Mouse (Mus musculus): ENCODE results near the gene Manbal.
"Not testable (repeated sequence)": the region's sequence is repeated elsewhere in the genome, so short reads cannot be mapped to it uniquely, and the experiment has no call there.

Manbal gene

GRCm38 (mm10) chr2:157367991-157368390 is 597 bp downstream of the Manbal start:
- DNase-seq (ENCODE audit: low spot score in 2 of 2) = no peak

- no peak for DNase-seq (ENCODE audit: low spot score in 2 of 2)
Measured at GRCm38 (mm10) chr2:157371696-157372095, 4.3 kb downstream of the Manbal start.

- DNase-seq (ENCODE audit: low spot score in 2 of 2) = no peak
Measured at GRCm38 (mm10) chr2:157373681-157374080, 6.3 kb downstream of the Manbal start.

DNA sequence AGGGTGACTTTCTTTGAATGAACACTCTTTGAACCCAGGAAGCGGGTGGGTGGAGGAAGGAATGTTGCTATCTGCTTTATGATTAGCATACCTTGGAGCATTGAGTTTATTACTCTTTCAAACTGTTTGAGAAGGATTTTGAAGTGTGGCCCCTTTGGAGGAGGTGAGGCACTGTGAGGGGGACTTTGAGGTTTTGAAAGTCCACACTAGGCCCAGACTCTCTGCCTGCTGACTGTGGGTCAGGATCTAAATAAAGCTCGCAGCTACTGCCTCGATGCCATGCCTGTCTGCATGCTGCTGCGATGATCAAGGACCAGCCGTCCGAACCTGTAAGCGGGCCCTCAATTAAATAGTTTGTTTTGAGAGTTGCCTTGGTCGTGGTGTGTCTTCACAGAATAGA is 7.7 kb downstream of the Manbal start:
- DNase-seq (ENCODE audit: low spot score in 2 of 2) = no peak

- DNase-seq (ENCODE audit: low spot score in 2 of 2) = no peak
Measured at GRCm38 (mm10) chr2:157375794-157376757, 8.7 kb downstream of the Manbal start.

- DNase-seq (ENCODE audit: low spot score in 2 of 2) = no peak
Measured at GRCm38 (mm10) chr2:157376995-157377394, 9.6 kb downstream of the Manbal start.

DNA sequence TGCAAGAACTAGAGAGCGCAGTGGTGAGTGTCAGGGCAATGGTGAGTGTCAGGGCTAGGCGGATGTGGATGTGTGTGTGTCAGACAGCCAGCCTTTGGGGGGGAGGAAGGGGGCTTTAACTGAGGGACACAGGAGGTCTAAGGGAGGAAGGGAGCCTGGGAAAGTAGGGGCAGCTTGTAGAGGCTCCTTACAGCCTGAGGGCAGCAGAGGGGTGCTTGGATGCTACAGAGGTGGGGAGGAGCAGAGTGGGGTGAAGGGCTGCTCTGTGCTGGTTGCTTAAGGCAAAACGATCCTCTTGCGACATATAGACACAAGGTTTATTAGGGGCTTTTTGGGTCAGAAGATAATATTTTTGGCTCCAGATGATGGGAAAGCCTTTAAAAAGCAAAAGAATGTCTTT is 17.4 kb downstream of the Manbal start:
- DNase-seq (ENCODE audit: low spot score in 2 of 2) = no peak

- not testable (repeated sequence) for DNase-seq (ENCODE audit: low spot score in 2 of 2)
Measured at GRCm38 (mm10) chr2:157388901-157389590, 21.7 kb downstream of the Manbal start.

- no peak for DNase-seq (ENCODE audit: low spot score in 2 of 2)
Measured at GRCm38 (mm10) chr2:157389591-157389921, 22.2 kb downstream of the Manbal start.

- DNase-seq (ENCODE audit: low spot score in 2 of 2) = no peak
Measured at GRCm38 (mm10) chr2:157392331-157392730, 24.9 kb downstream of the Manbal start.

- DNase-seq (ENCODE audit: low spot score in 2 of 2) = no peak
Measured at GRCm38 (mm10) chr2:157393549-157393948, 26.2 kb downstream of the Manbal start.

DNA sequence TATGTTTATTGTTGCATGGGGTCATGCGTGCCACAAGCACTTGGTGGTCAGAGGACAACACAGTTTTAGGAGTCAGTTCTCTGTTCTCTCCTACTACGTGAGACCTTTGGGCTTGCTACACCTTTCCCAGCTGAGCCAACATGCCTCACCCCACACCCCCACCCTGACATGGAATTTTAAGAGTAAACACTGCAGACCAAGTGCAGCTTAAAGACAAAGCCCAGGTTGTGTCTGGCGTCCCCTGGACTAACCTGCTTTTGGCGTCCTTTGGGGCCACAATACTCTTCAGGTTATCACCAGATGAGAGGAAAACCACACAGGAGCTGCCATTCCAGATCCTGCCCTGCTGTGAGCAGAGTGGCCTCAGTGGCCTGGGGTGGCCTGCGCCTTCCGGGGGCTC is 27.5 kb downstream of the Manbal start:
- no peak for DNase-seq (ENCODE audit: low spot score in 2 of 2)

DNA sequence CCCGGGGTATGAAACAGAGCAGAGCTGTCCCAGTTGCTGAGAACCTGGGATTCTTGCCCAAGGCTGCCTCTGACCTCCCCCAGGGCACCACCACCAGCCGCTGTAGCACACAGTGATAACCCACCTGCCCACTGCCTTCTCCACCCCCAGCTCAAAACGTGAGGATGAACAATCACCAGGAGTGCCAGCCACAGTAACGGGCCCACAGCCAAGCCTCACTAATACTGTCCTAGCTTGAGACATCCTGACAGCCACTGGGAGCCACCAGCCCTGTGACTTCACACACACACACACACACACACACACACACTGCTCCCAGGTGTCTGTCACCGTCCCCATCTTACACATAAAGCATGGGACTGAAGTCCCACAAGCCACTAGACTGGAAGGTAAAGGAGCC is 28.0 kb downstream of the Manbal start:
- DNase-seq (ENCODE audit: low spot score in 2 of 2) = no peak

DNA sequence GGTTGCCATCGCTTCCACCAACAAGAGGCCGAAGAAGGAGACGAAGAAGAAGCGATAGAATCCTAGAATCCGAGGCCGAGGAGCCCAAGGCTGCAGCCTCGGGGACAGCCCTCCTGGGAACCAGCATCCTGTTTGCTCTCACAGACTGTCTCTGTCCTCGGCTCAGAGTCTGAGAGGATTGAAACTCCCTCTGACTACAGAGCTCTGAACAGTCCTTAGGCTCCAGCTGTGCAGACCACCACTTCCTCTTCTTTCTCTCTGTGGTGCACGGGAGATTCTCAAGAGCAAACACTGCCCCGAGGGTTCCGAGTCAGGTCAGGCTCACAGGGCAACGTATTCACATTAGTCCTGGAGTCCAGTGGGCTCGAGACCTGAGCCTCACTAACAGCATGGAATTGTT is 28.6 kb downstream of the Manbal start:
- DNase-seq (ENCODE audit: low spot score in 2 of 2) = no peak

DNA sequence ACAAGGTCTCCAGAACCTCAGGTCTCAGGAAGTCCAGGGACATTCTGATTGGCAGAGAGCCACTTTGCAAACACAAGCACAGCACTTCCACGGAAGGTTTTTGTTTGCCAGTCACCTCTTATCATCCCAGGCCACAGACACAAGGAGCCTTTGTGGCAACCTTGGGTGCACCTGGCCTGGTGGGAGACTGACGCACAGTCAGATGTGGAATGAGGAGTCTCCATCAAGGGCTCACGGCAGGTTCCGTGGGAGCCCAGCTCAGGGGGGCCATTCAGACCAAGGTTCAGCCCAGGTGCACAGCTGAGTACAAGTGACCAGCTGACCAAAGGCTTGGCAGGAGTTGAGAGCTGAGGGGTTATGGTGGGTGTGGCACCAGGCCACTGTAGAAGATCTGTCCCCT is 30.0 kb downstream of the Manbal start:
- DNase-seq (ENCODE audit: low spot score in 2 of 2) = no peak

- no peak for DNase-seq (ENCODE audit: low spot score in 2 of 2)
Measured at GRCm38 (mm10) chr2:157398539-157398938, 31.1 kb downstream of the Manbal start.

DNA sequence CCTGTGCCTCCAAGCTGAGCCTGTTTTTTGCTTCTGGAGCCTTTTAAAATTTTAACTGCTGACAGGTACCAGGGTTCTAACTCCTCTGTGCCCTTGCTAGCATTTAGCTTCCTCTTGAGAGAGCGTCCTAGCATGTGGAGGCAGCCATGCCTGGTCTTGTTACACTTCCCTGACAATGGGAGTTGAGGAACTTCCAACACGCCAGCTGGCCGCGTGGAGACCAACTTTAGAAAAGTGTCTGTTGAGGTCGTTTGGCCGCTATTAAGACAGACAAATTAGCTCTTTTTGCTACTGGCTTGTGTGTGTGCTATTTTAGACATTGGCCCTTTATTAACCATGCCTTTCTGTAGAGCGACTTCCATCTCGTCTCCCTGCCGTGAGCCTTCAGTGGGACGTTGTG is 32.4 kb downstream of the Manbal start:
- no peak for DNase-seq (ENCODE audit: low spot score in 2 of 2)

- no peak for DNase-seq (ENCODE audit: low spot score in 2 of 2)
Measured at GRCm38 (mm10) chr2:157400491-157400890, 33.1 kb downstream of the Manbal start.

DNA sequence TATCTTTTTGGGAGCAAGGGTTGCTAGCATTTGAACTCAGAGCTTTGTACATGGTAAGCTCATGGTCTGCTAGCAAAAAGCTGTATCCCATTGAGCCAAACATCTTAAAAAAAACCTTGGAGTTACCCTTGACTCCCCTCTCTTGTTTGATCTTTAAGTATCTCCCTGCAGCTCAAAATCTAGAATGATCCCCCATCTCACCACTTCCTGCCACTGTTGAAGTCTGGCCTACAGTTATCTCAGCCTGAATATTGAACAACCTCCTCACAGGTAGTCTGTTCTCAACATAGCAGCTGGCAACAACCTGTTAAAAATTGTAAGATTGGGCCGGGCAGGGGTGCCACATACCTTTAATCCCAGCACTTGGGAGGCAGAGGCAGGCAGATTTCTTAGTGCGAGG is 33.9 kb downstream of the Manbal start:
- no peak for DNase-seq (ENCODE audit: low spot score in 2 of 2)

- no peak for DNase-seq (ENCODE audit: low spot score in 2 of 2)
Measured at GRCm38 (mm10) chr2:157407596-157407995, 40.2 kb downstream of the Manbal start.

GRCm38 (mm10) chr2:157409793-157410533 is 42.6 kb downstream of the Manbal start:
- peak in 1 of 2 experiments; percentile 66 for DNase-seq (ENCODE audit: low spot score in 2 of 2)

DNA sequence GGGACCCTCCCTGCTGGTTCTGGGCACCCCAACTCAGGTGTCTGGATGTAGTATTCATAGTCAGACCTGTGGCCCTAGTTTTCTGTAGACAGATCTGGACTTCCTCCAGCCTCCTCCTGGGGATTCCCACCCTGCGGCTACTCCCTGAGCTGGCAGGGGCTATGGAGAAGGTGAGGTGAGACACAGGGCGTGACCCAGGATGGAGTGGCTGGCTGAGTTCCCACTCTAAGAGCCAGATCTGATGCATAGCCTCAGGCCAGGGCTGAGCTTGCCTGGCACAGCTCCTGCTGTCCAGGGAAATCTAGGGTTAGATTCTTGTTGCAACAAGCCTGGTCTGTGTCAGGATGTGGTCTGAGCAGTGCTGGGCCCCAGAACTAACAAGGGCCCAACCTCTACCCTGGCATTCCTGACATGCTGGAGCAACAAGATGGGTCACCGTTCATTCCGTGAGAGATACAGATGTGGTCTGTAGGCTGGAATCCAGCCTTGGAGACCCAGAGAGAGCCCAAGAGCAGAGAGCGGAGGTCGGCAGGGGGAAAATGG is 43.8 kb downstream of the Manbal start:
- DNase-seq (ENCODE audit: low spot score in 2 of 2) = no peak
